Mouse (Mus musculus) E14TG2a.4 (cell line): ENCODE results near the gene Ireb2.

ENCODE experiments used
- CTCF ChIP-seq: conservative IDR thresholded peaks from 2 replicates; pipeline ENCODE4 v1.5.1; 2014; ENCODE audit warnings: low read length
- POU5F1 ChIP-seq: IDR thresholded peaks from 2 replicates; pipeline ENCODE4 v1.6.1; 2014; ENCODE audit warnings: low read length, borderline replicate concordance

DNA sequence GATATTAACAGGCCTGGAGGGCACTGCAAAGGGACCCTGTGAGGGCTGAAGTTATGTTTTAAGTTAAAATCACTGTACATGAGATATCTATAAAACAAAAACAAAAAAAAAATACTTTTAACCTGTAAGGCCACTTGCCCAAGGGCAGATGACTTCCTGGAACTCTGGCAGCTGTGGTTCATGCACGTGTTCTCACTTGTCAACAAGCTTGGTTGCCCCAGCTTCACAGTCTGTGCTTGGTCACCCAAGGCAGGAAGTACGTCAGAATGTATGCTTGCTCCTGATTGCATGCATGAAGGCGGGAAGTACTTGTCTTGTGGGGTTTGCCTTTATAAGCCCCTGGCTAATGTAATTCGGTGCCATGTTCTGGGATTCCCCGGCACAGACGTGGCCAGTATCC lies 19.7 kb upstream of the Ireb2 start:
- TF ChIP-seq CTCF (no peak), POU5F1 (no peak)
